Mouse (Mus musculus): ENCODE data around the gene Prkn. TPM values are rescaled to one million over a fixed set of nuclear protein-coding genes. Genes with fewer than 3 reads are reported as not detected.

Gene Prkn
- total and polyA plus RNA-seq, 3 experiments, result 0.39 to 0.50 TPM; not detected in 1

GRCm38 (mm10) chr17:12047523-12047922 lies 1207.3 kb downstream of the Prkn start:
- no peaks in the 10 kb centered on the region for H3K9me3 ChIP-seq (replicated peaks; ENCODE audit: insufficient read depth, low read length)
- peaks cover 4 to 22% of the 10 kb centered on the region in 2 experiments; a peak in 3 of 4 replicates for H3K4me1 ChIP-seq (ENCODE audit: control insufficient read depth in 1 of 2, insufficient read depth in 2 of 2, low read length in 2 of 2)
- no peaks in the 10 kb centered on the region for H3K27me3 ChIP-seq (ENCODE audit: control insufficient read depth in 1 of 2, insufficient read depth in 2 of 2, low read length in 2 of 2)
- H3K4me3 ChIP-seq (ENCODE audit: control insufficient read depth in 1 of 2, insufficient read depth in 1 of 2, low read depth in 2 of 2, low read length in 2 of 2), result no peak overlapping the region
- no peaks in the 10 kb centered on the region for H3K79me2 ChIP-seq (ENCODE audit: control insufficient read depth, insufficient read depth, low read length, poor library complexity)
- H3K36me3 ChIP-seq (ENCODE audit: control insufficient read depth in 1 of 2, insufficient read depth in 2 of 2, low read length in 2 of 2), result peaks cover 0 to 12% of the 10 kb centered on the region in 2 experiments; a peak in 2 of 4 replicates
- TF ChIP-seq USF2 (IDR thresholded peaks at IDR 0.05; ENCODE audit: borderline replicate concordance in 1 of 2, insufficient read depth in 1 of 2, low read depth in 1 of 2, low read length in 2 of 2) (no peak), ETS1 (IDR thresholded peaks at IDR 0.05; ENCODE audit: low read depth, low read length) (no peak), ZMIZ1 (IDR thresholded peaks at IDR 0.05; ENCODE audit: low read depth, low read length) (no peak), HCFC1 (IDR thresholded peaks at IDR 0.05; ENCODE audit: low read depth, low read length) (no peak), CTCF (IDR thresholded peaks at IDR 0.05 in 2 of 3, conservative IDR thresholded peaks at IDR 0.05 in 1 of 3; ENCODE audit: control insufficient read depth in 1 of 3, insufficient read depth in 1 of 3, low read depth in 2 of 3, low read length in 3 of 3, poor library complexity in 1 of 3, severe bottlenecking in 1 of 3) (no peak), ZNF384 (IDR thresholded peaks at IDR 0.05; ENCODE audit: low read depth, low read length) (no peak), ZC3H11A (IDR thresholded peaks at IDR 0.05; ENCODE audit: low read depth, low read length) (no peak), USF1 (IDR thresholded peaks at IDR 0.05; ENCODE audit: low read depth, low read length) (no peak), MXI1 (IDR thresholded peaks at IDR 0.05; ENCODE audit: low read depth, low read length) (no peak), NELFE (IDR thresholded peaks at IDR 0.05; ENCODE audit: low read depth, low read length) (no peak)
- H3K9ac ChIP-seq (ENCODE audit: control insufficient read depth, low read depth, low read length, poor library complexity, severe bottlenecking), result no peak overlapping the region
- H3K27ac ChIP-seq (ENCODE audit: control insufficient read depth, low read depth, low read length), result no peak overlapping the region
- DNase-seq (ENCODE audit: low read depth, low spot score), result no peak

- H3K9ac ChIP-seq (ENCODE audit: control insufficient read depth, low read depth, low read length, poor library complexity, severe bottlenecking), result no peak overlapping the region
- no peak overlapping the region for H3K27ac ChIP-seq (ENCODE audit: control insufficient read depth, low read depth, low read length)
- no peaks in the 10 kb centered on the region for H3K9me3 ChIP-seq (replicated peaks; ENCODE audit: insufficient read depth, low read length)
- no peak overlapping the region for H3K4me3 ChIP-seq (ENCODE audit: control insufficient read depth in 1 of 2, insufficient read depth in 1 of 2, low read depth in 2 of 2, low read length in 2 of 2)
- DNase-seq (ENCODE audit: low read depth, low spot score), result peak; percentile 82
- H3K79me2 ChIP-seq (ENCODE audit: control insufficient read depth, insufficient read depth, low read length, poor library complexity), result no peaks in the 10 kb centered on the region
- TF ChIP-seq POLR2A (IDR thresholded peaks at IDR 0.05; ENCODE audit: control insufficient read depth in 1 of 2, insufficient read depth in 1 of 2, low read depth in 1 of 2, low read length in 2 of 2, poor library complexity in 1 of 2), result no peak
- no peak for TF ChIP-seq RAD21 (IDR thresholded peaks at IDR 0.05; ENCODE audit: low read depth, low read length)
- no peak for TF ChIP-seq JUND (IDR thresholded peaks at IDR 0.05; ENCODE audit: low read depth, low read length)
- TF ChIP-seq CTCF (IDR thresholded peaks at IDR 0.05 in 2 of 3, conservative IDR thresholded peaks at IDR 0.05 in 1 of 3; ENCODE audit: control insufficient read depth in 1 of 3, insufficient read depth in 1 of 3, low read depth in 2 of 3, low read length in 3 of 3, poor library complexity in 1 of 3, severe bottlenecking in 1 of 3), result no peak
- no peak for TF ChIP-seq KAT2A (conservative IDR thresholded peaks at IDR 0.05; ENCODE audit: low read depth, low read length)
- no peak for TF ChIP-seq GABPA (IDR thresholded peaks at IDR 0.05; ENCODE audit: low read depth, low read length)
- TF ChIP-seq MEF2A (IDR thresholded peaks at IDR 0.05; ENCODE audit: extremely low read depth, insufficient replicate concordance, low read depth, low read length, poor library complexity, severe bottlenecking), result no peak
- TF ChIP-seq MYC (IDR thresholded peaks at IDR 0.05; ENCODE audit: low read depth, low read length), result no peak
- TF ChIP-seq EP300 (IDR thresholded peaks at IDR 0.05; ENCODE audit: low read depth in 1 of 2, low read length in 2 of 2), result no peak
- no peak for TF ChIP-seq E2F4 (IDR thresholded peaks at IDR 0.05; ENCODE audit: borderline replicate concordance, low read depth, low read length)
- no peak for TF ChIP-seq ELF1 (IDR thresholded peaks at IDR 0.05; ENCODE audit: low read depth, low read length)
- no peak for TF ChIP-seq RCOR1 (IDR thresholded peaks at IDR 0.05; ENCODE audit: low read depth, low read length)
- no peak for TF ChIP-seq USF2 (IDR thresholded peaks at IDR 0.05; ENCODE audit: borderline replicate concordance in 1 of 2, insufficient read depth in 1 of 2, low read depth in 1 of 2, low read length in 2 of 2)
- no peak for TF ChIP-seq POLR2AphosphoS2 (IDR thresholded peaks at IDR 0.05; ENCODE audit: low read length)
- TF ChIP-seq NELFE (IDR thresholded peaks at IDR 0.05; ENCODE audit: low read depth, low read length), result no peak
- no peak for TF ChIP-seq ZKSCAN1 (IDR thresholded peaks at IDR 0.05; ENCODE audit: low read depth, low read length)
- peaks cover 4 to 17% of the 10 kb centered on the region in 2 experiments; a peak in 3 of 4 replicates for H3K4me1 ChIP-seq (ENCODE audit: control insufficient read depth in 1 of 2, insufficient read depth in 2 of 2, low read length in 2 of 2)
- no peaks in the 10 kb centered on the region for H3K27me3 ChIP-seq (ENCODE audit: control insufficient read depth in 1 of 2, insufficient read depth in 2 of 2, low read length in 2 of 2)
- H3K36me3 ChIP-seq (ENCODE audit: control insufficient read depth in 1 of 2, insufficient read depth in 2 of 2, low read length in 2 of 2), result peaks cover 0 to 8% of the 10 kb centered on the region in 2 experiments; a peak in 2 of 4 replicates
Observed at GRCm38 (mm10) chr17:12048695-12049490, 1208.7 kb downstream of the Prkn start.

Measured in MEL (cell line).